Mouse (Mus musculus) liver, embryonic 14.5 days (tissue): ENCODE results near the gene Ugt1a6b.

ENCODE experiments used
- CTCF ChIP-seq: IDR thresholded peaks from 2 replicates; pipeline ENCODE4 v1.5.1; 2016; ENCODE audit warnings: antibody characterized with exemption, low read depth, control low read depth
- EP300 ChIP-seq: IDR thresholded peaks from 2 replicates; pipeline ENCODE4 v1.6.1; 2016; ENCODE audit warnings: antibody characterized with exemption, low read depth

- TF ChIP-seq CTCF = no peak
- no peak for TF ChIP-seq EP300
Observed at GRCm38 (mm10) chr1:88213061-88213460, 110.0 kb downstream of the Ugt1a6b start.
